Mouse (Mus musculus) hindbrain, embryonic 12.5 days (tissue): ENCODE results near the gene Pex12. TPM values are rescaled to one million over a fixed set of nuclear protein-coding genes. Genes with fewer than 3 reads are reported as not detected.
"Not testable (repeated sequence)": the region's sequence is repeated elsewhere in the genome, so short reads cannot be mapped to it uniquely, and the experiment has no call there.

ENCODE experiments used
- ATAC-seq: fragments of 200-750 bp; cut with Nextera tagmentation; 2 replicates; pipeline ENCODE4 v1.8.0; 2017; ENCODE audit warnings: moderate TSS enrichment; ENCODE audit not compliant: low FRiP score
- H3K27ac ChIP-seq: fragments of 300-500 bp; sonication (generic); 2 replicates; pipeline ENCODE4 v1.5.1; 2016; ENCODE audit warnings: mild to moderate bottlenecking
- H3K27me3 ChIP-seq: fragments of 300-500 bp; sonication (generic); 2 replicates; pipeline ENCODE4 v1.6.1; 2016; ENCODE audit warnings: mild to moderate bottlenecking
- H3K36me3 ChIP-seq: fragments of 300-500 bp; sonication (generic); 2 replicates; pipeline ENCODE4 v1.6.1; 2016; ENCODE audit warnings: mild to moderate bottlenecking
- H3K4me1 ChIP-seq: fragments of 300-500 bp; sonication (generic); 2 replicates; pipeline ENCODE4 v1.6.1; 2016
- H3K4me2 ChIP-seq: fragments of 300-500 bp; sonication (generic); replicated peaks from 2 replicates; pipeline ENCODE4 v1.6.1; 2016; ENCODE audit warnings: mild to moderate bottlenecking
- H3K4me3 ChIP-seq: fragments of 300-500 bp; sonication (generic); 2 replicates; pipeline ENCODE4 v1.5.1; 2016; ENCODE audit warnings: mild to moderate bottlenecking
- H3K9ac ChIP-seq: fragments of 300-500 bp; sonication (generic); 2 replicates; pipeline ENCODE4 v1.6.1; 2016; ENCODE audit warnings: mild to moderate bottlenecking, moderate library complexity
- H3K9me3 ChIP-seq: fragments of 300-500 bp; sonication (generic); replicated peaks from 2 replicates; pipeline ENCODE4 v1.6.1; 2016; ENCODE audit warnings: mild to moderate bottlenecking
- WGBS: fragments of 180-500 bp; shearing (Covaris S2); methylation state at CpG from one replicate; pipeline ENCODE4 v1.1.7; 2016; 5-methylcytosine and 5-hydroxymethylcytosine counted together
- polyA plus RNA-seq: library from polyadenylated mRNA; unstranded; fragments of >200 nt; fragmentation: Nextera tagmentation; extraction: Ambion mirVana; gene quantifications from 2 replicates; pipeline ENCODE4 v1.2.1, GENCODE M21; 2016

Pex12 gene
- 16.4 and 19.8 TPM in 2 replicates for polyA plus RNA-seq

DNA sequence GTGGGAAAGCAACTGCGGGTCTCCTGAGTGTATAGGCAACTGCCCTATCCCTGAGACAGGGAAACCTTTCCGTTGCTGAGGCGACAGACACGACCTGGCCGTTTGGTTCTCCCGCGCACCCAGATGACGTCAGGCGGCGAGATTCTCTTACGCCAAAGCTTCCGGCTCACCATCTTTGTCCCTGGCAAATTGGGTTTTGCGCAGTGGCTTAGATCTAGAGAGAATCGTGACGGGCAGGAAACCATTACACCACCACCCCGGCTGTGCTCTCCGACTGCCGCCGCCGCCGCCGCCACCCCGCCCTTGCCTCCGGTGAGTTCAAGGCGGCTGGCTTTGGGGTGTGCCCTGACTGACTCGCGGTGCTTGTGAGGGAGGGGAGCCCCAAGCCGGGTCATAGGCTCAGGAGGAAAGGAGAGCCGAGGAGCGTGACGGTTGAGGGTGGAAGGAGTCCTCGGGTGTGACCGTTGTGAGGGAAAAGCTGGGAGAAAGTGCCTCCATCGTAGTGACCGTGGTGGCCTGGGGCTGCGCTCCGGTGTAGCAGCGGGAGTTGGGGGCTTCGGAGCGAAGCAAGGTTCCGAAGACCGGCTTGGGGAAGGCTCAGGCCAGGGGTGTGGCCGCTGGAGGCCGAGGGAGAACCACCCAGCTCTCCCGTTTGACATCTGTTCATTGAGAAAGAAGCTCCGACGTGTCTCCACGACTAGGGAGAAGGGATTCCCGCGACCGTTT, at the start of gene Pex12:
Gene Pex12 (minus strand): TSS at position 61 of the 726 bp plus-strand sequence.
- Histone ChIP-seq H3K4me1 (peaks cover 33% of the 10 kb centered on the region), H3K4me3 (peak within 1 kb of the TSS; percentile 92)

DNA sequence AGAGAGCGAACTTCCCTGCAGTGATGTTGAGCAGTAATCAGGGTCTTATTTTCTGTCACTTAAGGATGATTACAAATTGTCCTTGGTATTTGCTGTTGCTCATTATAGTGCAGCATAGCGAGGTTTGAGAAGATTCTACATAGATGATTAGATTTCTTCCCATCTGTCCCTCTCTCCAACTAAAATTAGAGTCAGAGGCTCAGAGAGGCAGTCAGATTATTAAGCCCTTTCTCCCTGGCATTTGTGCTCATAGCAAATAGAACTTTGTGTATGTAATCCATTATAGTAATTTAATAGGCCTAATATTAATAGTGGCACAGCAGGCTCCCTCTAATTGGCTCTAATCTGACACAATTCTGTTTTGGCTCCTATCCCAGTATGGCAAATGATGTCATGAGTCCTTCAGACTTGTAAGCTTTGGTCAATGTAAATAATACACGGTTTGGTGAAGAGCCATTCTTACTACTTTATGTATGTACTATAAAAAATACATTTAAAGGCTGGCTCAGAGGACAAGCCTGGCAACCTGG, 39.4 kb upstream of the Pex12 start:
- 91% methylated on average over 3 of the region's 3 CpGs for WGBS

More for the DNA sequence above, at the start of gene Pex12:
- Histone ChIP-seq H3K9me3 (no peaks in the 10 kb centered on the region), H3K9ac (peak within 1 kb of the TSS; percentile 90), H3K36me3 (no peaks in the 10 kb centered on the region), H3K4me2 (peak within 1 kb of the TSS; percentile 73), H3K27me3 (no peaks in the 10 kb centered on the region), H3K27ac (peak within 1 kb of the TSS; percentile 97)
- under 1% methylated on average over 51 of the region's 51 CpGs for WGBS
- peak; percentile 73 for ATAC-seq

DNA sequence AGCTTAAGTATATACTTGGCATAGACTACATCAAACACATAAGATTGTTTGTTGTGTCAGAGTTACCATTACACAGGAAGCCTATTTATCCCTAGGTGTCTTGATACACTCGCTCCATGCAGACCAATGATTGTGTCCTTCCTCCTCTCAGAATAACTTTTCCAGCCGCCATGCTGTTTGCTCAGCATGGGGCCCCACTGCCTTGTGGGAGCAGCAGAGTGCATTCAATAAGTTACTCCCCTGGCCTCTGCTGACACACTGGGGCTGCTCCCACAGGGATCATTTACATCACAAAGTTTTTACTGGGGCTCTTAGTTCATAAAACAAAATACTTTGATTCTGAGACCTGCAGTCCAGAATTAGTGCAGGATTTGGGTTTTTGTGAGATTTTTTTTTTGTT, 37.3 kb upstream of the Pex12 start:
- Histone ChIP-seq H3K27me3 (no peaks in the 10 kb centered on the region), H3K9ac (no peak overlapping the region), H3K9me3 (no peaks in the 10 kb centered on the region), H3K4me2 (no peak overlapping the region), H3K4me3 (no peak overlapping the region), H3K36me3 (peaks cover 81% of the 10 kb centered on the region), H3K4me1 (no peaks in the 10 kb centered on the region), H3K27ac (no peak overlapping the region)
- ATAC-seq = no peak
- WGBS = 29% methylated on average over 2 of the region's 2 CpGs

More for the DNA sequence above, 39.4 kb upstream of the Pex12 start:
- no peaks in the 10 kb centered on the region for H3K27me3 ChIP-seq
- no peak overlapping the region for H3K4me3 ChIP-seq
- no peaks in the 10 kb centered on the region for H3K4me1 ChIP-seq
- no peaks in the 10 kb centered on the region for H3K9me3 ChIP-seq
- no peak overlapping the region for H3K9ac ChIP-seq
- H3K4me2 ChIP-seq = no peak overlapping the region
- H3K36me3 ChIP-seq = peaks cover 71% of the 10 kb centered on the region
- no peak for ATAC-seq
- H3K27ac ChIP-seq = no peak overlapping the region

DNA sequence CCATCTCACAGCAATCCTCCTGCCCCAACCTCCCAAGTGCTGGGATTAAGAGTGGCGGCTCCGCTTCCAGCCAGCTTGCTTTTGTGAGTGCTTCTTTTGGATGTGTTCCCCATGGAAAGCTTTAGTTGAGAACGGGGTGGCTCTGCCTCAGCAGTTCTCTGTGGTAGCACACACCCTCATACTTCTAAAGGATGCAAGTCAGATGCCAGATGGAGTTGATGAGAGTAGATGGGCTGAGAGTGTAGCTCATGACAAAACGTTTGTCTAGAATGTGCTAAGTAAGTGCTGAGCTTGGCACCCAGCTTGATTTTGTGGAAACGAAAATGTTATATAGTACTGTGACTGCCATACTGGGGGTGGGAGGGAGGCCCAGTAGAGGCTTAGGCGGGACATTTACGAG, 33.4 kb upstream of the Pex12 start:
- no peaks in the 10 kb centered on the region for H3K9me3 ChIP-seq
- no peak for ATAC-seq
- no peak overlapping the region for H3K4me3 ChIP-seq
- no peak overlapping the region for H3K4me2 ChIP-seq
- peaks cover 54% of the 10 kb centered on the region for H3K36me3 ChIP-seq
- WGBS = 94% methylated on average over 7 of the region's 7 CpGs
- no peaks in the 10 kb centered on the region for H3K4me1 ChIP-seq
- H3K27ac ChIP-seq = no peak overlapping the region
- no peaks in the 10 kb centered on the region for H3K27me3 ChIP-seq
- no peak overlapping the region for H3K9ac ChIP-seq

DNA sequence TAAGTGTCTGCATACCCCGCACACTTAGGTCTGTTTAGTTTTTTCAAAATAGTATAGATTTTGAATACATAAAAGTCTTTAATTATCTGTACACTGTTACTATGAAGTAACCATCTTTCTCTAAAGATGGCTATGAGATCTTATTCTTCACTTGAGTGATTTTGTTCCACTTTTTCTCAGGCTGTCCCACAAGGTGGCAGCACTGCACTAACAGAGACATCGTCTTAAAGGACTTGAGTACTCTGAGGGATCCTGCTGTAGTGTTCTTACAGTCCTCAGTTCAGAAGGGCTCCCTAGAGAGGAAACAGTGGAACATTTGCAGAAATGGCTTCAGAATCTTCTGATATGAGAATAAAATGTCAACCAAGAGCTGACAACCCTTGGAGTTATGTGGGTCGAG, 25.0 kb upstream of the Pex12 start:
- Histone ChIP-seq H3K36me3 (peaks cover 57% of the 10 kb centered on the region), H3K27ac (no peak overlapping the region), H3K9me3 (no peaks in the 10 kb centered on the region), H3K4me2 (no peak overlapping the region), H3K27me3 (no peaks in the 10 kb centered on the region), H3K4me3 (no peak overlapping the region), H3K4me1 (no peaks in the 10 kb centered on the region), H3K9ac (no peak overlapping the region)
- no peak for ATAC-seq
- 60% methylated on average over 3 of the region's 3 CpGs for WGBS

DNA sequence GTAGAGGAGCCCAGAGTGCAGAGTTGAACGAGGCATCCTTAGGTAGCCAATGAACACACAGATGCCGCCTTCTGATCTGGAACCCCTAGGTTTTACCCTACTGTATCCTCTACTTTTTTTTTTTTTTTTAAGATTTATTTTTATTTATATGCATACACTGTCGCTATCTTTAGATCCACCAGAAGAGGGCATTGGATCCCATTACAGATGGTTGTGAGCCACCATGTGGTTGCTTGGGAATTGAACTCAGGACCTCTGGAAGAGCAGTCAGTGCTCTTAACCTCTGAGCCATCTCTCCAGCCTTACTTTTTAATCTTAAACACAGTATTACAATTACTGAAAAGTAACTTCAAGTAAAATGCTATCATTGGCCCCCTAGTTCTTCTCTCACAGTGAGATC, 24.3 kb upstream of the Pex12 start:
- H3K36me3 ChIP-seq = peaks cover 64% of the 10 kb centered on the region
- 83% methylated on average over 3 of the region's 3 CpGs for WGBS
- not testable (repeated sequence) for H3K4me2 ChIP-seq, H3K4me3 ChIP-seq, H3K27me3 ChIP-seq, H3K9me3 ChIP-seq, ATAC-seq, H3K4me1 ChIP-seq, H3K9ac ChIP-seq, H3K27ac ChIP-seq

DNA sequence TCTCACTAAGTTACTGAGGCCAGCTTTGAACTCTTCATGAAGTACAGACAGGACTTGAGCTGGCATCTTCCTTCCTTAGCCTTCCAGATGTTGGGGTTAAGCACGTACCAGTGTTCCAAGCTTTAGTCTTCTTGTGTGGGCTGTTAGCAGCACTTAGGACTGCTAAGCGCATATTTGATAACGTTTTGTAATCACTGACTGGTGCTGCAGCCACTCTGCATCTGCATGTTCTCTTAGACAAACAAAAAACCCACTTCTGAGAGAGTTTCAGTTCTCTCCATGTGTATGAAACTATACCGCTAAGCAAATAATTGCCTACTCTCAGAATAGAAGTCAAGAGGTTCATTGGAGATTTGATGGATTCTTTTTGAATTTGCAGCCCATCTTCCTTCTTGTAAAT, 16.7 kb upstream of the Pex12 start:
- Histone ChIP-seq H3K27me3 (no peaks in the 10 kb centered on the region), H3K27ac (no peak overlapping the region), H3K9ac (no peak overlapping the region), H3K4me1 (no peaks in the 10 kb centered on the region), H3K4me3 (no peak overlapping the region), H3K9me3 (no peaks in the 10 kb centered on the region), H3K36me3 (peaks cover 58% of the 10 kb centered on the region), H3K4me2 (no peak overlapping the region)
- WGBS = 95% methylated on average over 4 of the region's 4 CpGs
- ATAC-seq = no peak

DNA sequence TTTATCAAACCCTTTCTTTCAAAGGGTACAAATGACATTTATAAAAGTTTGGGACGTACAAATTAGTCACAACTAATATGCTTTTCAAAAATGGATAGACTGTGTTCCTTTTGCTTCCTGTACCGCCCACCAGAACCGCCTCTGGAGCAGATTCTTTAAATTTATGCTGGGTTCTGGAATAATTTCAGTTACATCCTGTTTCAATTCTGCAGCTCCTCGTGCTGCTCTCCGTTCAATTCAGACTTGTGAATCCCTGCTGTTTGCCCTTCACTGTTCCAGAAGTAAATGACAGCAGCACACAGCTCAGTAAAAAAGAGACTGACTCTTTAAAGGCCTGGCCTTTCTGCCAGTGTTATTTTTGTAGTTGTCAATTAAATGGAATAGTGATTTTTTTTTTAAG, 10.1 kb upstream of the Pex12 start:
- no peak overlapping the region for H3K27ac ChIP-seq
- peaks cover 36% of the 10 kb centered on the region for H3K36me3 ChIP-seq
- 69% methylated on average over 5 of the region's 5 CpGs for WGBS
- no peak for ATAC-seq
- H3K27me3 ChIP-seq = no peaks in the 10 kb centered on the region
- no peaks in the 10 kb centered on the region for H3K4me1 ChIP-seq
- H3K9ac ChIP-seq = no peak overlapping the region
- H3K4me3 ChIP-seq = no peak overlapping the region
- H3K4me2 ChIP-seq = no peak overlapping the region
- no peaks in the 10 kb centered on the region for H3K9me3 ChIP-seq

DNA sequence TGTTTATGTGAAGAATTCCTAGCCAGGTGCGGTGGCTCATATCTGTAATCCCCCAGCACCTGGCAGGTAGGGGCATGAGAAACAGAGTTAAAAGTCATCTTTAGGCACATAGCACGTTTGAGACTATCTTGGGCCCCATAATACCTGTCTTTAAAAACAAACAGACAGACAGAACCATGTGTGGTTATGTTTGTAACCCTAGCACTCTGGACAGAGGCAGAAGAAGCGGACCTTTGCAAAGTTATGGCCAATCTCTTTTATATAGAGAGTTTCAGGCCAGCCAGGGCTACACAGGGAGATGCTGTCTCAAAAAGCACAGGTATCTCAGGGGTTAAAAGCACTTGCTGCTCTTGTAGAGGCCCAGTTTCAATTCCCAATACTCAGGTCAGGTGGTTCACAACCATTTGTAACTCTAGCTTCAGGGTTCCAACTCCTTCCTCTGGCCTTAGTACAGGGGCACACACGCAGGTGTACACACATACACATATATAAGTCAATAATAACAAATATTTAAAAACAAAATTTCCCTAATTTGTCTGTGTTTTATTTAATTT, 4.4 kb upstream of the Pex12 start:
- no peak overlapping the region for H3K4me3 ChIP-seq
- H3K4me2 ChIP-seq = no peak overlapping the region
- no peak for ATAC-seq
- WGBS = 77% methylated on average over 4 of the region's 4 CpGs
- no peak overlapping the region for H3K27ac ChIP-seq
- no peaks in the 10 kb centered on the region for H3K9me3 ChIP-seq
- peaks cover 25% of the 10 kb centered on the region for H3K4me1 ChIP-seq
- H3K9ac ChIP-seq = no peak overlapping the region
- H3K27me3 ChIP-seq = no peaks in the 10 kb centered on the region
- H3K36me3 ChIP-seq = peaks cover 16% of the 10 kb centered on the region

DNA sequence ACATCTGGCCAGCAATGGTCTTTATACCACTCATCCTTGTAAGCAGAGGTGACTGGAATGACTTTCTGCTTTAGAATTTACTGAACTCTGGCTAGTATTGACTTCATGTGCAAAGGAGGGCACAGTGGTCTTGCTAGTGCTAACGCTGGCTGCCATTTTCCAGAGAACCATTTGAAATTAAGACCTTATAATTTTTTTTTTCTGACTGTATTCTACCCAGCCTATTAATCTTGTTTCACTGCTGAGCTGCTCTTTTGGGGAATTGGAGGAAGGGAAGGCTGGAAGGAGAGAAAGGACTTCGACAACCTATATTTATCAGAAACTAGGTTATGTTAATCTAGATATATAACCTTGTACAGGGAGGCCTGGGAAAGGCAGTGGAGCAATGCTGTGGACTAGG, 2.1 kb upstream of the Pex12 start:
- peak overlapping the region; percentile 73 for H3K4me2 ChIP-seq
- no peaks in the 10 kb centered on the region for H3K27me3 ChIP-seq
- ATAC-seq = no peak
- peaks cover 10% of the 10 kb centered on the region; the same call in 1 of the 2 replicates for H3K36me3 ChIP-seq
- H3K27ac ChIP-seq = no peak overlapping the region
- no peak overlapping the region for H3K4me3 ChIP-seq
- peaks cover 26% of the 10 kb centered on the region for H3K4me1 ChIP-seq
- WGBS = 94% methylated on average over 2 of the region's 2 CpGs
- no peak overlapping the region for H3K9ac ChIP-seq
- H3K9me3 ChIP-seq = no peaks in the 10 kb centered on the region

DNA sequence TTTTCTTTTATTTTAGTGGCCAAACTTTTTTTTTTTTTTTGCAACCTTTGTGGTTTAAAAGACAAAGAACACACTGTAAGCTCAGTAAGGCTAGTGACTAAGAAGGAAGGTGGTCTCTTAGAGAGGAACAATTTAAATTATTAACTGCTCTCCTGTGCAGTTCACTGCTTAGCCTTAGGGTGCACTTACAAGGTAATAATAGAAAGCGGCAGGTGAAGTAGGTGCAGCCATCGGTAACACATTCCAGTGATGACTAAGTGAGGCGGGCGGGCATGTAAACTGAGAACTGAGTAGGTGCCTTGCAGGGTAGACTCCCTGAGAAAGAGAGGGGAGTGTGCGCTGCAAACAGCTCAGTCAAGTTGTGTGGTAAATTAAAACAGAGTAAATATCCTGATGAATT, 1.4 kb upstream of the Pex12 start:
- no peak overlapping the region for H3K27ac ChIP-seq
- no peaks in the 10 kb centered on the region for H3K27me3 ChIP-seq
- H3K4me1 ChIP-seq = peaks cover 26% of the 10 kb centered on the region
- no peak for ATAC-seq
- peaks cover 7% of the 10 kb centered on the region; the same call in 1 of the 2 replicates for H3K36me3 ChIP-seq
- peak overlapping the region; percentile 73 for H3K4me2 ChIP-seq
- no peaks in the 10 kb centered on the region for H3K9me3 ChIP-seq
- 60% methylated on average over 5 of the region's 5 CpGs for WGBS
- peak overlapping the region; percentile 92 for H3K4me3 ChIP-seq
- peak overlapping the region; percentile 90 for H3K9ac ChIP-seq

DNA sequence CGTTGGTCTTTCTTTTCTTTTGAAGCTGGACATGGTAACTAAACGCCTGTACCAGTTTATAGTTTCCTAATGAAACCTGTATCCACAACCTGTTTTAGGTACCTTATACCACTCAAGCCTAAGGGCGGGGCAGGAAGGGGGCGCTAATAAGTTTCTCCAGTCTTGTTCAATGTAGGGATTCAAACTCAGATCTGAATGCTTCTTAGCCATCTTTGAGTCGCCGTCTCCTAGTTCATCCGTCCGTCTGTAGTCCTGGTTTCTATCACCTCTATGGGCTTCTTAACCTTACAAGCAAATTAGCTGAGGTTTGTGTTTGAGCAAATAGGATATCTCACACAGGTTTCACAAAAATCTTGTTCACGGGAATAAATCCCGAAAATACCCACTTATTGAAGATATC, 262 bp downstream of the Pex12 start:
- peak overlapping the region; percentile 32; the same call in 1 of the 2 replicates for H3K9ac ChIP-seq
- peak overlapping the region; percentile 97 for H3K27ac ChIP-seq
- H3K4me3 ChIP-seq = peak overlapping the region; percentile 92
- H3K4me1 ChIP-seq = peaks cover 39% of the 10 kb centered on the region
- WGBS = 12% methylated on average over 10 of the region's 10 CpGs
- H3K4me2 ChIP-seq = peak overlapping the region; percentile 73
- ATAC-seq = no peak
- H3K27me3 ChIP-seq = no peaks in the 10 kb centered on the region
- H3K9me3 ChIP-seq = no peaks in the 10 kb centered on the region
- peaks cover 2% of the 10 kb centered on the region; the same call in 1 of the 2 replicates for H3K36me3 ChIP-seq
